Comparison of ENCODE assay signal across 9 mouse cellular contexts in genomic region chr4:135652966-135653607, GRCm38 (mm10). TPM values are rescaled to one million over a fixed set of nuclear protein-coding genes. Genes with fewer than 3 reads are reported as not detected.
DNase-seq lines count a peak whose midpoint lies in the region; ATAC-seq lines count a peak whose summit lies in the region.
"Had no signal": no experiment of that assay in that cellular context is flagged by ENCODE, and none has a peak within 500 bp of the region (broad histone marks: within the 10 kb centered on the region; RNA-seq: fewer than 3 reads in every experiment).

No protein-coding gene starts in this region.

- 58% methylated on average over 11 of the region's 11 CpGs for WGBS in hindbrain, embryonic 15.5 days
- 52% methylated on average over 11 of the region's 11 CpGs for WGBS in hindbrain, embryonic 16.5 days

- intact Hi-C loops in gastrocnemius, postnatal 14 days (cut with DNase I; ENCODE audit: low total_unique reads), result no loop called here

- H3K9ac ChIP-seq in hindbrain, embryonic 15.5 days, result no peak overlapping the region
- H3K9ac ChIP-seq in hindbrain, embryonic 16.5 days (ENCODE audit: low read depth, low read length), result no peak overlapping the region

- no peak overlapping the region for H3K27ac ChIP-seq in hindbrain, embryonic 15.5 days (replicated peaks)
- no peak overlapping the region for H3K27ac ChIP-seq in hindbrain, embryonic 16.5 days (ENCODE audit: low read depth, low read length)

- H3K9me3 ChIP-seq in hindbrain, embryonic 15.5 days, result no peaks in the 10 kb centered on the region
- no peaks in the 10 kb centered on the region for H3K9me3 ChIP-seq in hindbrain, embryonic 16.5 days (ENCODE audit: control insufficient read depth, low read length)

- H3K4me2 ChIP-seq in hindbrain, embryonic 15.5 days, result no peak overlapping the region
- H3K4me2 ChIP-seq in hindbrain, embryonic 16.5 days (ENCODE audit: low read length), result no peak overlapping the region

- peaks cover 19% of the 10 kb centered on the region for H3K4me1 ChIP-seq in hindbrain, embryonic 15.5 days (replicated peaks)
- peaks cover 9% of the 10 kb centered on the region for H3K4me1 ChIP-seq in hindbrain, embryonic 16.5 days (ENCODE audit: control insufficient read depth, insufficient read depth, low read depth, low read length)

- H3K27me3 ChIP-seq in hindbrain, embryonic 15.5 days, result no peaks in the 10 kb centered on the region
- no peaks in the 10 kb centered on the region; the same call in 1 of the 2 replicates for H3K27me3 ChIP-seq in hindbrain, embryonic 16.5 days (replicated peaks; ENCODE audit: control insufficient read depth, insufficient read depth, low read length)

- DNase-seq in R1 (ENCODE audit: low read depth, low spot score), result peak; percentile 41
- DNase-seq in gastrocnemius, postnatal 14 days, result peak; percentile 73
- peak; percentile 33 to 64 for DNase-seq in kidney, postnatal 36 days
- DNase-seq in layer of hippocampus, adult 11-12 months (ENCODE audit: low spot score), result no peak
- DNase-seq in layer of hippocampus, adult 9-10 months (ENCODE audit: low spot score), result no peak

- H3K4me3 ChIP-seq in hindbrain, embryonic 15.5 days, result no peak overlapping the region
- no peak overlapping the region for H3K4me3 ChIP-seq in hindbrain, embryonic 16.5 days (ENCODE audit: low read length)
- H3K4me3 ChIP-seq: erythroblast, embryonic 14.5 days had no signal

- peak; percentile 62; the same call in 1 of the 2 replicates for ATAC-seq in hindbrain, embryonic 15.5 days (ENCODE audit: low FRiP score, low read depth)
- ATAC-seq in hindbrain, embryonic 16.5 days, result no peak
- no peak for ATAC-seq in erythroid progenitor cell, adult 5-6 weeks (replicated peaks; ENCODE audit: low FRiP score, poor library complexity, severe bottlenecking)

- H3K36me3 ChIP-seq in hindbrain, embryonic 15.5 days, result no peaks in the 10 kb centered on the region
- no peaks in the 10 kb centered on the region for H3K36me3 ChIP-seq in hindbrain, embryonic 16.5 days (ENCODE audit: control insufficient read depth, insufficient read depth, low read length)

RNA-seq across cellular contexts. Expression of gene Ifnlr1, which starts 33.0 kb away (rescaled TPM):
- 0.38 and 0.43 TPM in 2 replicates for polyA plus RNA-seq in hindbrain, embryonic 15.5 days (2015; fragmentation: Nextera tagmentation; extraction: Ambion mirVana)
- polyA plus RNA-seq in hindbrain, embryonic 16.5 days (2015; fragmentation: Nextera tagmentation; extraction: Ambion mirVana), result 0.26 and 0.41 TPM in 2 replicates
- under 1 TPM; 0.23 to 0.42 TPM for total RNA-seq in gastrocnemius, postnatal 14 days (2021)
- total RNA-seq in erythroid progenitor cell, adult 5-6 weeks (2015; ENCODE audit: low replicate concordance), result not detected in 2 replicates
- 0.26 TPM in 1 of 2 replicates, not detected in the other for total RNA-seq in erythroid progenitor cell, adult 5-6 weeks (2017; ENCODE audit: low replicate concordance)
- polyA plus RNA-seq: erythroblast, embryonic 14.5 days had no signal

Comparison
In these comparisons a context has a peak if more than half of its experiments do, and no peak if none do; other contexts are left out.
1. DNase-seq: peak in R1 (single experiment), gastrocnemius, postnatal 14 days (single experiment) and kidney, postnatal 36 days (2 of 2); none in layer of hippocampus, adult 11-12 months (single experiment) and layer of hippocampus, adult 9-10 months (single experiment).